Mouse (Mus musculus) kidney, embryonic 16.5 days (tissue): ENCODE measurements around the gene Scgb2b7. TPM values are rescaled to one million over a fixed set of nuclear protein-coding genes. Genes with fewer than 3 reads are reported as not detected.
"Not testable (repeated sequence)": the region's sequence is repeated elsewhere in the genome, so short reads cannot be mapped to it uniquely, and the experiment has no call there.

Source experiments
- ATAC-seq: fragments of 200-750 bp; cut with Nextera tagmentation; 2 replicates; pipeline ENCODE4 v1.8.0; 2017; ENCODE audit warnings: moderate TSS enrichment; ENCODE audit not compliant: low FRiP score, low TSS enrichment
- H3K27ac ChIP-seq: fragments of 300-500 bp; sonication (generic); 2 replicates; pipeline ENCODE4 v1.5.1; 2014; ENCODE audit warnings: low read length
- H3K27me3 ChIP-seq: fragments of 300-500 bp; sonication (generic); 2 replicates; pipeline ENCODE4 v1.6.1; 2014; ENCODE audit warnings: low read length, control low read depth, mixed read lengths; ENCODE audit not compliant: insufficient read depth
- H3K36me3 ChIP-seq: fragments of 300-500 bp; sonication (generic); 2 replicates; pipeline ENCODE4 v1.6.1; 2014; ENCODE audit warnings: low read length, control low read depth, mixed read lengths; ENCODE audit not compliant: insufficient read depth
- H3K4me1 ChIP-seq: fragments of 300-500 bp; sonication (generic); 2 replicates; pipeline ENCODE4 v1.6.1; 2014; ENCODE audit warnings: low read length, control low read depth, mixed read lengths; ENCODE audit not compliant: insufficient read depth
- H3K4me2 ChIP-seq: fragments of 300-500 bp; sonication (generic); replicated peaks from 2 replicates; pipeline ENCODE4 v1.6.1; 2014; ENCODE audit warnings: low read depth, low read length
- H3K4me3 ChIP-seq: fragments of 300-500 bp; sonication (generic); 2 replicates; pipeline ENCODE4 v1.5.1; 2014; ENCODE audit warnings: mild to moderate bottlenecking, low read length
- H3K9ac ChIP-seq: fragments of 300-500 bp; sonication (generic); replicated peaks from 2 replicates; pipeline ENCODE4 v1.6.1; 2014; ENCODE audit warnings: low read length
- H3K9me3 ChIP-seq: fragments of 300-500 bp; sonication (generic); 2 replicates; pipeline ENCODE4 v1.6.1; 2016; ENCODE audit warnings: low read length, control low read depth
- WGBS: fragments of 180-500 bp; shearing (Covaris S2); extraction: QIAGEN DNeasy Blood & Tissue Kit; methylation state at CpG from one replicate; pipeline ENCODE4 v1.1.7; 2014; 5-methylcytosine and 5-hydroxymethylcytosine counted together
- polyA plus RNA-seq: library from polyadenylated mRNA; unstranded; fragments of >200 nt; fragmentation: Nextera tagmentation; extraction: Ambion mirVana; gene quantifications from 2 replicates; pipeline ENCODE4 v1.2.1, GENCODE M21; 2015

The Scgb2b7 gene
- not detected in 2 replicates for polyA plus RNA-seq

GRCm38 (mm10) chr7:31705657-31706056 lies at the start of gene Scgb2b7:
TSS of gene Scgb2b7 (minus strand) at chr7:31705757.
- H3K4me2 ChIP-seq, H3K9me3 ChIP-seq, ATAC-seq, H3K4me1 ChIP-seq, H3K36me3 ChIP-seq, H3K9ac ChIP-seq, H3K27me3 ChIP-seq, H3K4me3 ChIP-seq, H3K27ac ChIP-seq: not testable (repeated sequence)

- H3K4me3 ChIP-seq, H3K27me3 ChIP-seq, H3K4me2 ChIP-seq, H3K36me3 ChIP-seq, H3K4me1 ChIP-seq, H3K27ac ChIP-seq, H3K9ac ChIP-seq, H3K9me3 ChIP-seq, ATAC-seq: not testable (repeated sequence)
- WGBS, result 79% methylated on average over 3 of the region's 5 CpGs
These were observed 6.8 kb upstream of the Scgb2b7 start, which contains the start of gene Scgb1b7 for GRCm38 (mm10) chr7:31712365-31712764. TSS of gene Scgb1b7 (plus strand) at chr7:31712665.

Other genes starting within 250 kb of the Scgb2b7 start
- not detected in 2 replicates for gene Scgb1b7, start 6.9 kb upstream of the Scgb2b7 start, polyA plus RNA-seq